Mouse (Mus musculus): ENCODE data around the gene Phactr1.

The Phactr1 gene

DNA sequence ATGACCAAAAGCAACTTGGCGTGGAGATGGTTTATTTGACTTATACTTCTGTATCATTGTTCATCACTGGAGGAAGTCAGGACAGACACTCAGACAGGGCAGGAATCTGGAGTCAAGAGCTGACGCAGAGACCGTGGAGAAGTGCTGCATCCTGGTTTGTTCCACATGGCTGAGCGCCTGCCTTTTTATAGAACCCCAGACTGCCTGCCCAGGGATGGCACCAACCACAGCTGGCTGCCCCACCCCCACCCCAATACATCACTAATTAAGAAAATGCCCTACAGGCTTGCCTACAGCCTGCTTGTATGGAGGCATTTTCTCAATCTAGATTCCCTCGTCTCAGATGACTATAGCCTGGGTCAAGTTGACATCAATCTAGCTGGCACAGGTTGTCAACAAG lies 338.4 kb downstream of the Phactr1 start:
- no peak for DNase-seq (ENCODE audit: low spot score in 2 of 2)

DNA sequence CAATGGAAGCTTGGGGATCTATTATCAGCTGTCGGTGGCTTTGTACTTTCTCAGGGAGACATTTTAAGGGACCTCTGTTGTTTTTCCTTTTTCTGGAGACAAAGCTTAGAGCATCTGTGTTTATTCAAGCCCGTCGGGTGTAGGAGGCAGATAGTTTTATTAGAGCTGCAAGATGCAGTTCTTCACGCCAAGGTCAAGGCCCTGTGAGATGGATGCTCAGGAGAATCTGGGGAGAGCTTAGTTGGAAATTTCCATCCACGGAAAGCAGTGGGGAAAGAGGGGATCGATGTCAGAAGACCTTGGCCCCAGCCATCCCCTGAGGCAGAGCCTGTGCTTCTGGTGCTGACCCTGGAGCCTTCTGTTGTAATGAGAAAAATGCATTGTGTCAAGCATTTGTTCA lies 340.6 kb downstream of the Phactr1 start:
- no peak for DNase-seq (ENCODE audit: low spot score in 2 of 2)

DNA sequence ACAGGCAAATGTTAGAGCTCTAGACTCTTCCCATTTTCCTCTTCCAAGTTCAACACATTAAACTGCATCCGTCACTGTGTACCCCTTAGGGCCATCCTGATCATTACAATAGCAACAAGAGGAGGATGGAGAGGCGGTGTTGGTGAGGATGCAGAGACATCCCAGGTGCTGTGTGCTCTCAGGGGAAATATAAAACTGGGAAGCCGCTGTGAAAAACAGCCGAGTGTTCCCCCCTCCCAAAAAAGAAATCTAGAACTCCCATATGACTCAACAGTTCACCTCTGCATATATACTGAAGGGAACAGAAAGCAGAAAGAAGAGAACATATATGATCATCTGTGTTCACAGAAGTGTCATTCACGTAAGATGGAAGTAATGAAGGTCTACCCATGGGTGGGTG lies 342.6 kb downstream of the Phactr1 start:
- DNase-seq (ENCODE audit: low spot score in 2 of 2), result no peak

DNA sequence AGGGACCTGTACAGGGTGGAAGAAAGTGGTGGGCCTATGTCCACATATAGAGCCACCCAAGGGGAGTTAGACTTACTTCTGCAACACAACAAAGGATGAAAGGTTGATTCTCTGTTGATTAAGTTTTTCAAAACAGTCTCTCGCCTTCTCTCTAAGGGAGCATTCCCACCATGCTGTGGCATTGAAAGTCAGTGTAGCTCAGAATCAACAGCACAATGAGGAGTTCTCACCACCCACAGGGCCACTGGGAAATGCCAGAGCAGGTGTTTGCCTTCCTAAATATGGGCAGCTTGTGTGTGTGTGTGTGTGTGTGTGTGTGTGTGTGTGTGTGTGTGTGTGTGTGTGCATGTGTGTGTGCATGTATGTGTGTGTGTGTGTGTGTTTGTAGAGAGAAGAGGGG lies 347.1 kb downstream of the Phactr1 start:
- DNase-seq (ENCODE audit: low spot score in 2 of 2), result no peak

DNA sequence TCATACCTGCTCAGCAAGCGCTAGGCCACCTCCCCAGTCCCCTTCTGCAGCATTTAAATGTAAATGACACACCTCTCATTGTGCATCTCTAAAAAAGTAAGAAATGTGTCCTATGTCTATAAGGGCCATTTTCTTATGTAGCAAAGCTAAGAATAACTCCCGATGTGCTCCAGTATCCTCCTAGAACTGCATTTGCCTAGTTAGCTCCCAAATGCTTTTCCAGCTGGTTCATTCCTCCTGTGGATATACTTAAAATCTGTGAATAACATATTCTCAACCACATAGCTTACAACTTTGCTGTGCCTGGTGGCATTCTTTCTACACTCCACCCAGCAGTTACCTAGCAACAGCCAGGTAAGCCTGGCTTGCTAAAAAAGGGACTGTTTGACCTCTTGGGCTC lies 349.8 kb downstream of the Phactr1 start:
- no peak for DNase-seq (ENCODE audit: low spot score in 2 of 2)

DNA sequence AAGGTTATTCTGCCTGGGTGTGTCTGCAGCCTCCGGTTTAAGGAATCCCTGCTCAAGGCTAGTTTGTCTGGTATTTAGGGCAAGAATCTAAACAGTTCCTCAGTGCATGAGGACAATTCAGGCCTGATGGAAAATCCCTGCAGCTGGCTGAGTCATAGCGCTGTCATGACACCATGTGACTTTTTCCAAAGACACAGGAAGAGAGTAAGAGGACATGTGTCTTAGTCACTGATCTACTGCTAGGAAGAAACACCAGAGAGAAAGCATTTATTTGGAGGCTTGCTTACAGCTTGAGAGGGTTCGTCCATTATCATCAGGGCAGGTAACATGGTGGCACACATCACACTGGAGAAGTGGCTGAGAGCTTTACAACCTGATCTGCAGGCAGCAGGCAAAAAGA lies 352.0 kb downstream of the Phactr1 start:
- DNase-seq (ENCODE audit: low spot score in 2 of 2), result no peak

DNA sequence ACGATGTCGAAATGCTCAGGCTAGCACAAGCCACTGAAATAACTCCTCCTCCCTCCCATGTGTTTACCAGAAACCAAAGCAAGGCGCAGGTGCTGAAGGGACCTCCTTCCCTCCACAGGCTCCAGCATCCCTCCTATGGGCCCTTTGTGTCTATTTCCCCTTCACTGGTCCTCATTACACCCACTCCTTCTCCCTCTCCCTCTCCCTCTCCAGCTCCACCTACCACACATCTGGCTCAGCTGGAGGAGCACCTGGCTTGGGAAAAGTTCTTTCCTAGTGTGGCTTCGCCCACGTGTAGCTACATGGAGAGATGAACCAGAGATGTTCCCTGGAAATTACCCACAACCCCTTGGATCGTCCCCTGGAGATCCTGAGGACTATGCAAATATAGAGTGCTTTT lies 356.1 kb downstream of the Phactr1 start:
- DNase-seq (ENCODE audit: low spot score in 2 of 2), result no peak

DNA sequence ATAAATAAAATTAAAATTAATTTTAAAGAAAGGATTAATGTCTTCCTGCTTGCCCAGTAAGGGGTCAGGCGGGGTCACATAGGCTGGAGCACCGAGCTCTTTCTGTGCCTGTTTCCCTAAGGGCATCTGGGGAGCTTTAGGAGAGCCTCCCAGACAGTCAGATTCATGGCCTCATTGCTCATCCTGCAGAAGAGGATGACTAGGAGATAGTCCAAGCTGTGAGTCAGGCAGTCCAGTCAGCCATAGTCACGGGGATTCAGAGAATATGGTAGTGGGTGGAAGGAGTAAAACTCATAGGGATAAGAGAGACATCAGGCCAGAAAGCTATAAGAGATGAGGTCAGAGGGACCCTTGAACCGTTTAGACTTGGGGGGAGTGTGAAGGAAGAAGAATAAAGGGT lies 362.3 kb downstream of the Phactr1 start:
- DNase-seq (ENCODE audit: low spot score in 2 of 2), result no peak

DNA sequence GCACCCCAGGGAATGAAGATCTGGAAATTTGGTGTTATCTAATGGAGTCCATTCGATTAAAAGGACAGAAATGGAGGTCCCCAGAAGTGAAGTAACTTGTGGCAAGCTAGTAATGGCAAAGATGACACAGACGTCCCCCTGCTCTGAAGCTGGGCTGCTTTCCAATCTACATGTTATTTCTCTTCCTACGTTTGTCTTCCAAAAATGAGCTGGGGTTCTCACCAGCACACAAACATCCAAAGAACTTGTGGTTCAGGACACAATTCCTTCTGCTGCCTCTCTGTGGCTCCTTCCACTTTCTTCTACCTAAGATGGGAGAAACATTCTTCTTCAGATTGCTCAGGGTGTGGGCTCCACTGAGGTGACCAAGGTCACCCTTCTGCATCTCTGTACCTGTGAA lies 368.1 kb downstream of the Phactr1 start:
- no peak for DNase-seq (ENCODE audit: low spot score in 2 of 2)

DNA sequence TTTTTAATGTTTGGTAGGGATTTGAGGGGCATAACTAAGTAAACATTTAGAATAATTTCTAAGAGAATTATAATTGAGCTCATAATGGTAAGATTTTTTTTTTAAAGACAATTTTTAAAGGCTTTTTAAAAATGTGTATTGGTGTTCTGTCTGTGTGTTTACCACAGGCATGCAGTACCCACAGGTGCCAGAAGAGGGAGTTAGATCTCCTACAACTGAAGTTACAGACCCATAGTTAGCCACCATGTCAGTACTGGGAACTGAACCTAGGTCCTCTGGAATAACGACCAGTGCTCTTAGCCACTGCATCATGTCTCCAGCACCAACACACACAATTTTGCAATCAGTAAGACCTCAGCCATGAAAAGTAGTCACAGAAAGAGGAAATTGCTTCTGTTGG lies 372.8 kb downstream of the Phactr1 start:
- no peak for DNase-seq (ENCODE audit: low spot score in 2 of 2)

DNA sequence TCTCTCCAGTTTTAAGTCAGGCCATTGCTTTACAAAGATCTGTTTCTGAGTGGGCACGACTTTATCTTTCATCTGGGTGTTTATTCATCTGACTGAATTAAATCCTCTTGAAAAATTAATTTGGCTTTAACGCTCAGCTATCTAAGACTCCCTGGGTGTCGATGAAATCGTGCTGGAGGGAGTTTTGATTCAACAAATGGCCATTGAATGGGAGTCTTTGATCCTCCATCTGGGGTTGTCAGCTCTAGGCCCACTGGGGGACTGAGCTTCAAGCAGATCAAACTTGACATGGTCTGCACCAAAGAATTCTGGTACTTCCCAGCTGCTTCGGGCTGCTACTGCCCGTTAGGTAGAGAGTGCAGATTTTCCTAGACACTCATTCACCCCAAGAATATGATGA lies 374.7 kb downstream of the Phactr1 start:
- no peak for DNase-seq (ENCODE audit: low spot score in 2 of 2)

DNA sequence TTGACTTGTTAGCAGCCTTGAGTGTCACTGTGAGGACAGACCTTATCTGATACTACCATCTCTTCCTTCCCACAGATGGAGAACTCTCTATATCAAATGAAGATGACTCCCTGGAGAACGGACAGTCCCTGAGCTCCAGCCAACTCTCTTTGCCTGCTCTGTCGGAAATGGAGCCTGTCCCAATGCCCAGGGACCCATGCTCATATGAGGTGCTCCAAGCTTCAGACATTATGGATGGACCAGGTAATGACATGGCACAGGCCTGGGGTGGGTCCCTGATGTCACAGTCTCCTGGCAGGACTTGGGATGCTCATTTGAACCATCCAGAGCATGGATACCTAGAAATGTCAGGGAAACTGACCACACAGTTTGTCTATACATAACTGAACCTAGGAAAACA lies 376.7 kb downstream of the Phactr1 start:
- no peak for DNase-seq (ENCODE audit: low spot score in 2 of 2)

DNA sequence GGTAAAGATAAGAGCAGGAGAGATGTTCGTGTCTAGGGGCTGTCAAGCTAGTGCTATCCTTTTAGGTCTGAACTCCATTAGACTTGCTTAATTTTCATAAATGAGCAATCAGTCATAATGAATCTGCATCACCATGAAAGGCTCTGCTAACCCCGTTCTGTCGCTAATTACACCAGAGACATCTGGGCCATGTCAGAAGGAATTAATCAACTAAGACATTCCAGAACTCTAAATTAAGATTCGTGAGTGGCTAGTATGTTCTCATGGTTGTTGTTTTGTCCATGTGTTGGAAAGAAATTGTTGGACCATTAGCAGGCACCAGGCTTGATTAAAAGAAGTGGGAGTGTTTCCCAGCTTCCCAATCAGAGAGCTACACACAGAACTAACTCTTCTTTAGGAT lies 382.9 kb downstream of the Phactr1 start:
- no peak for DNase-seq (ENCODE audit: low spot score in 2 of 2)

DNA sequence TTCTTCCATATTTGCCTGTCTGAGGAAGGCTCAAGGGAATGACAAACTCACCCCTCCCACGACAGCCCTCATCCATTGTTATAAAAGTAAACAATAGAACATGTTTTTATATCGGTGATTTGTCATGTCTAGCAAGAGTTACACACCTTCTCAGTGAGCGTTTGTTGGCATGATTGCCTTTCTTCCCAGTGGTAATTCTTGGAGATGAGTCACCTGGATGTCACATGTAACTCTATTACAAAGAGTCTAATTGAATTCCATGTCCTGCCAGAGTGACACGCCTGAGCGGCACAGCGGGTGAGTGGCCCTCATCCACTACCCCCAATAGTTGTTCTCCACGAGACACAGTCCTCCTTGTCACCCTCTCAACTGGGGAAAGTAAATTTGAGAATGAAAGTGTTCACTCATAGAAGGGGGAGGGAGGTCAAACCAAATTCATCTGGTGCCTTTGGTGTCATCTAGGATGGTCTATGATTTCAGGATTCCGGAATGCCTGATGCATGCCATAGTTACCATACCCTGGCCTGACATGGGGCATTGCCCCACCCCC lies 388.4 kb downstream of the Phactr1 start:
- no peak for DNase-seq (ENCODE audit: low spot score in 2 of 2)

DNA sequence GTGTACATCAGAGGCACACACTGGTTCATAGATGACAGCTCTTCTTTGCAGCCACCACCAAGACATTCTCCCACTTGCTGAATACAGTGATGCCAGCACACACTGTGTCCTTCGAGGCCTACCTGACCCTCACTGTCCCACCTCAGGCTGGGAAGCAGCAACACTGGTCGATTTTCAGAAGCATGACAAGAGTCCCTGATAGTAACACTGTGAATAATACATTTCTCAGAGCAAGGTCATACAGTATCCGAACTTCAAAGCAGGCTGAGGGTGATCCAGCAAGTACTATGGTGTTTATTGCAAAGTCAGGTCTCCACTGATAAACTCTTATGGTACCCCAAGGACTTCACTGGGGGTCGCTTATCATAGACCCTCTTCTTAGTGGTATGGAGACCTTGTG lies 390.1 kb downstream of the Phactr1 start:
- no peak for DNase-seq (ENCODE audit: low spot score in 2 of 2)

DNA sequence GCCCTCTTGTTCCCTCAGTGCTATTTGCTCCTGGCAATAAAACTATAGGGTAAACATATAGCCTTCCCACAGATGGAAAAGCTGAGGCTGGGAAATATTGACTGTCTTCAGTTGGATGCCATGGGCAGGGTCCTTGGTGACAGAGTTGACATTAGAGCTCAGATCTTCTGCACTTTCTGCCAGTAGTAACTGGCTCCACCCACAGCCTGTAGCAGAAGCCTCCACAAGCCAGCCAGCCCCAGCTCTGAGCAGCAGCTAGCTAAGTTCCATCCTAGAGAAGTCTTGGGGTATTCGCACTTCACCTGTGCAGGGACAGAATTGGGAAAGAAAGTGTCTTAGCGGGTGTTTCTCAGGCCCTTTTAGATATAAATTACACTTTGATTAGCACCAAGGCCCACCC lies 390.5 kb downstream of the Phactr1 start:
- no peak for DNase-seq (ENCODE audit: low spot score in 2 of 2)

DNA sequence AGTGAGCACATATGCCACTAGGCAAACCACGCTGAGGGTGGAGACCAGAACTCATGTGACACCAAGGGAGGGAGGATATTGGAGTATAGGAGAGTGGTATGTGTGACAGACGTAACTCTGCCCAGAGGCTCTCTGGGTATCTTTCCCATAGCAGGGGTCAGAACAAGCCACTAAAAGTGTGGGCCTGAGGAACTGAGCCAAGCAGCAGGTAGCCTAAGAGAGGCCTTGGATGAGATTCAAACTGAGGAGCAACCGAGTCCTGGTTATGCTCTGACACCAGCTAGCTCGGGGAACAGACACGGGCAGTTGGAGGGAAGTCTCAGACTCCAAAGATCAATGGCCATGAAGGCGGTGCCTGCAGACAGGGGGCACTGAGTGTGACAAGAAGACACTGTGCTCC lies 395.0 kb downstream of the Phactr1 start:
- no peak for DNase-seq (ENCODE audit: low spot score in 2 of 2)

DNA sequence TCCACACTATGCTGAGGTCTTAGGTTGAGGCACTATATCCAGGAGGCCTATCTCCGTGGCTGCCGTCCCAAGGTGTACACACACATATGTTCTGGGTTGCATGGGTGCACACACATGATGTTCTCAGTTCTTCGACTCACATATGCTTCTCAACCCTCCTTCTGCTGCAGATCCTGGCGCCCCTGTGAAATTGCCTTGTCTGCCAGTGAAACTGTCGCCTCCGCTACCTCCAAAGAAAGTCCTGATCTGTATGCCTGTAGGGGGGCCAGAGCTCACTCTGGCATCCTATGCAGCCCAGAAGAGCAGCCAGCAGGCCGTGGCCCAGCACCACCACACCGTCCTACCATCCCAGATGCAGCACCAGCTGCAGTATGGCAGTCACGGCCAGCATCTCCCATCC lies 397.1 kb downstream of the Phactr1 start:
- no peak for DNase-seq (ENCODE audit: low spot score in 2 of 2)

DNA sequence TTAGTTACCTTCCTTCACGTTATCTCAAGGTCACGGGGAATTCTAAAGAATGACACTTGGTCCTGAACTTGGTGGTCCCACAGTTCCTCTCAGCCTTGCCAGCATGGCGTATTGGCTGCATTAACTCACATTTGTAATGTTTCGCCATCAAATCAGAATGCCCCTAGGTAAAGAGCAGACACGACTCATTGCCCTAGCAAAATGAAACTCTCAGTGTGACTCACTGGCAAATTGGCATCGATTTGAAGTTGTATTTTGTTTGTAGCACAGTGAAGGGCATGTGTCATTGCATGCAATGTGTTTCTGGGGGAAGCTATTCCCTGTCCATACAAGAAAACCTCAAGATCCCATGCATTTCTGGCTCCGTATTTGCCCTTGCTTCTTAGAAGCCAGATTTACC lies 404.8 kb downstream of the Phactr1 start:
- DNase-seq (ENCODE audit: low spot score in 2 of 2), result no peak

DNA sequence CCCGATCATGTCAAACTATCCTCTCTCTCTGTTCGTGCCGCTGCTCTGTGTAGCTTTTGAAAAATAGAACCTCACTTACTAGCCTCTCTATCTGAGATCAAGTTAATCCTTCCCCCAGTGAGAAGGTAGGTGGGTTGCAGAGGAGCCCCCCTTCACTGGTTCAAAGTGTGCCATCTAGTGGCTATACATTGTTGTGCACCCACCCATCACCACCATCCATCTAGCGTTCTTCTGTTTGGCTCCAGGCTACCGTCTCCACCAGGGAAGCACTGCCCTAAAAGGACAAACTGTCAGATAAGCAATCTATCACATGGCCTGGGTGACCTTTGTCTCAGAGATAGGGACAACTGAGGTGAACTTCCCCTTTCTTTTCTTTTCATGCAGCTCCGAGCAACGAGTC lies 413.9 kb downstream of the Phactr1 start:
- no peak for DNase-seq (ENCODE audit: low spot score in 2 of 2)

DNA sequence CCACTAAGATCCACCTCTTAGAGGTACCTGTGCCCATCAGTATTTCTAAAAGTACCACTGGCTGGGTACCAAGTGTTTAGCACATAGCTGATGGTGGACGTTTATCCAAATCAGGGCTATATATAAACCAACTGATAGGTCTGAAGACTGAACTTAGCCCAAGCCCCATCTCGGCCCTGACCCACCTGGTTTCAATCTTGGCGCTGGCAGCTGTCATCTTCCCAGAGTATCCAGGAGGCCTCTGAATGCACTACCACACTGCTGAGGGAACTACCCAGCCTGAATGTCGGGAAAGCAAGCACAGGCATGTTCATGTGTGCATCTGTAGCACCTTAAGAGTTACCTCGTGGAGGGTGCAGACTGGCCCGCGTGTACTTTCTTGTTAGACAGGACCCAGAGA lies 422.5 kb downstream of the Phactr1 start:
- no peak for DNase-seq (ENCODE audit: low spot score in 2 of 2)

DNA sequence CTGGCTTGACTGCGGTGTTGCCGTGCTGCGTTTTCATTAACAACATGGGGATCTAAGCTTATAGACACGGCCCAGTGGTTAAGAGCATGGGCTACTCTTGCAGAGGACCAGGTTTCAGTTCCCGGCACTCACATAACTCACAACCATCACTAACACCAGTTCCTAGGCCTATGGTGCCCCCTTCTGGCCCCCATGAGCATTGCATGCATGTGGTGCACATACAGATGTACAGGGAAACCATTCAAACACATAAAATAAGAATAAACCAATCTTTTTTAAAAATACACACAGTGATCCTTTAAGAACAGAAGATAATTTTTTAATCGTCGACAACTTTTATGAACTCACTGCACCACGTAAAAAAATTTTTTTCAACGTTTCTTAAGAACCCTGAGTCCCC lies 424.1 kb downstream of the Phactr1 start:
- DNase-seq (ENCODE audit: low spot score in 2 of 2), result no peak

DNA sequence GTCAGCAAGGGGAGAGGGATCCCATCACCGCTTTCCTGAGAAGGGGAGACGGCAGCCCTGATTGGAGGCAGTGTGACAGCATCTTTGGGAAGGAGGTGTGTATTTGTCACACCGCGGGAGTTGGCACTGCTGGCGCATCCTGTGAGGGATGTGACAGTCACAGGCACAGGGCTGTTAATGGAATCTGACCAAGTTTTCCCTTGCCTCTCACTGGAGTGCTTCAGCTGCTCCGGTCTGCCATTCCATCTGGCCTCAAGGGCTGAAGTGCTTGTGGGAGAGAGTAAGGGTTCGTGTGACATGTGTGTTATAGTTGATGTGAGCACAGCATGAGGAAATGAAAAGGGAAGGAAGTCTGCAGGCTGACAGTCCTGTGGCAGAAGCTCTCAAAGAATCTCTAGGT lies 431.9 kb downstream of the Phactr1 start:
- DNase-seq (ENCODE audit: low spot score in 2 of 2), result no peak

DNA sequence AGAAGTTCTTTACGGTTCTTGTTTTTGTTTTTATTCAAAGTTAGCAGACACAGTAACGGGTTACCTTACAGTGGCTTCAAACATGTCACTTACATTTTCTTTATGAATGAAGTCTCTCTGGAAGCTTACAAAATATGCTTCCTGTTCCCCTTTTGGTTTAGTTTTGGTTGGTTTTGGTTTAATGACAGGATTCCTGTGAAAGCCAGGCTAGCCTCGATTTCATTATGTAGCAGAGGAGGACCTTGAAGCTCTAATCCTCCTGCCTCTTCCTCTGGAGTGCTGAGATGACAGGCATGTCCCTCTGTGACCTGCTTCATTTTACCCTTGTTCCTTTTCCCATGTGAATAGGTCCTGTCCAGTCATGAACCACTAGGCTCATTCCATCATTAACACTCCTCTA lies 432.3 kb downstream of the Phactr1 start:
- DNase-seq (ENCODE audit: low spot score in 2 of 2), result no peak

DNA sequence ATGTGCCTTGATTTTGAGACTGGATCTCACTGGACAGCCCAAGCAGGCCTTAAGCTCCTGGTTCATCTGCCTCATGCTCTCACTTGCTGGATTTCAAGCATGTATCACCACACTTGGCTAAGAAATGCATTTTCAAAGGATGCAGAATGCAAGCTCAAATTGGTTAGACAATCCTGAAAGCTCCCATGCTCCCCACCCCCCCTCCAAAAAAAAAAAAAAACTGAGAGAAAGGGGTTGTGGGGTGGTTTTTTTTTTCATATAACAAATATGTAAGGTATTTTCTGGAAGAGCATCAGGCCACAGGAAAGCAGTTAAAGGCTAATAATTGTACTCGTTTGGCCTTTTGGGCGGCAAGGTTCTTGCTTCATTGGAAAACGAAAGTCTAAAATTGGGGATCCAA lies 432.7 kb downstream of the Phactr1 start:
- no peak for DNase-seq (ENCODE audit: low spot score in 2 of 2)
